Mouse (Mus musculus) bone marrow macrophage, adult 2 months (primary cell): Measurements from ENCODE around the gene Pcsk5. TPM values are rescaled to one million over a fixed set of nuclear protein-coding genes. Genes with fewer than 3 reads are reported as not detected.

ENCODE experiments used
- H3K27ac ChIP-seq: 2 replicates; pipeline ENCODE4 v1.5.1; 2012; ENCODE audit warnings: low read depth, low read length; ENCODE audit not compliant: insufficient read depth
- H3K4me1 ChIP-seq: 2 replicates; pipeline ENCODE4 v1.6.1; 2012; ENCODE audit warnings: low read length; ENCODE audit not compliant: control insufficient read depth, insufficient read depth
- H3K4me3 ChIP-seq: 2 replicates; pipeline ENCODE4 v1.5.1; 2012; ENCODE audit warnings: mild to moderate bottlenecking, low read length, moderate library complexity; ENCODE audit not compliant: insufficient read depth
- CTCF ChIP-seq: IDR thresholded peaks from 2 replicates; pipeline ENCODE4 v1.5.1; 2012; ENCODE audit warnings: low read depth, mild to moderate bottlenecking, low read length, moderate library complexity
- POLR2A ChIP-seq: IDR thresholded peaks from 2 replicates; pipeline ENCODE4 v1.6.1; 2012; ENCODE audit warnings: mild to moderate bottlenecking, low read depth, low read length, borderline replicate concordance
- polyA plus RNA-seq: library from polyadenylated mRNA; stranded (reverse); fragments of >200 nt; gene quantifications from 2 replicates; pipeline ENCODE4 v1.2.4, GENCODE M21; 2012; ENCODE audit not compliant: missing spikeins, insufficient read depth, insufficient read length

Gene Pcsk5
- polyA plus RNA-seq, 1 experiment, result not detected

DNA sequence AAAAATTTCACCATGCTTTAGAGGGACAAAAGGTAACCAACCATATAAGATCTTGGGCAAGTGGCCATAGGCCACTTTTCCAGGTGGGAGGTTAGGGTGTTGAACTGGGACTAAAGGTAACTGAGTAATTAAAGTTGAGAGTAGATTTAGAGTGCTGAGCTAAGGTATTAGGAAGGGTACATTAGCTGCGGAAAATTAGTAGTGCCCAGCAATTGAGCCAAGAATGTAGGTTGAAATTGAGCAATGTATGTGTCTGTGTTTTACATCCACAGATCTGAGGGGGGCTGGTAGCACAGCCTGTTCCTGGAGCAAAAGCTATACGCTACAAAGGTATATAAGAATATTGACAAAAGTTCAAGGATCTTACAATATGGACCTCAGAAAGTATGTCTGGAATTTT is 282.9 kb downstream of the Pcsk5 start:
- no peak for TF ChIP-seq POLR2A
- TF ChIP-seq CTCF, result no peak
- Histone ChIP-seq H3K27ac (no peak overlapping the region), H3K4me1 (no peaks in the 10 kb centered on the region), H3K4me3 (no peak overlapping the region)

DNA sequence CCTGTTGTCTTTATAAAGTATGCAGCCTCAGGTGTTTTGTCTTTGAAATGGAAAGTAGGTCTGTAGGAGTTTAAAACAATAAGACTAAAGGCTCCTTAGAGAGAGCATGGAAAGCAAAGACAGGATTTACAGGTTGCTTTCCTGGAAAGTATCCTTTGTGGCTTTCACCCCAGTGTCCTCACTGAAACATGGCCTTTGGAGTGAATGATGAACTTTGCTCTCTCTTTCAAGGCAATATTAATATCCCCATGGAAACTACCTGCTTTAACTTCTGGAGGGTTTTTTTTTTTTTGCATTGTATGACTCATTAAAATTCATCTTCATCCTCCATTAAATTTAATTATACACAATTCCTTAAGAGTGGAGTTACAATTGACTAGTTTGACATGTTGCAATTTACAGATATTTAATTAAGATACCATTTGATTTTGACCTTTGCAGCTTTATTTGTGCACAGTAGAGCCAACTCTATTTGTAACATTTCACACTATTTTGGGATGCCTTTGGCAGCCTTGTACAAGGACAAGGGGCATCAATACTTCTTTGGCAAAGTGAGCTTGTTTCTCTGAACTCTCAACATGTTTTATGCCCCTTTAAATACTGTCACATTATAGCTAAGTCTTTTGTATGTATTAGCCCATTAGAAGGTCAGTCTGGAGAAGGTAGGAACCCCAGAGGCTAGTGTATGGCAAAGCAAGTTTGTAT is 283.9 kb downstream of the Pcsk5 start:
- no peak overlapping the region for H3K4me3 ChIP-seq
- TF ChIP-seq CTCF (no peak), POLR2A (no peak)
- no peaks in the 10 kb centered on the region for H3K4me1 ChIP-seq
- no peak overlapping the region for H3K27ac ChIP-seq

DNA sequence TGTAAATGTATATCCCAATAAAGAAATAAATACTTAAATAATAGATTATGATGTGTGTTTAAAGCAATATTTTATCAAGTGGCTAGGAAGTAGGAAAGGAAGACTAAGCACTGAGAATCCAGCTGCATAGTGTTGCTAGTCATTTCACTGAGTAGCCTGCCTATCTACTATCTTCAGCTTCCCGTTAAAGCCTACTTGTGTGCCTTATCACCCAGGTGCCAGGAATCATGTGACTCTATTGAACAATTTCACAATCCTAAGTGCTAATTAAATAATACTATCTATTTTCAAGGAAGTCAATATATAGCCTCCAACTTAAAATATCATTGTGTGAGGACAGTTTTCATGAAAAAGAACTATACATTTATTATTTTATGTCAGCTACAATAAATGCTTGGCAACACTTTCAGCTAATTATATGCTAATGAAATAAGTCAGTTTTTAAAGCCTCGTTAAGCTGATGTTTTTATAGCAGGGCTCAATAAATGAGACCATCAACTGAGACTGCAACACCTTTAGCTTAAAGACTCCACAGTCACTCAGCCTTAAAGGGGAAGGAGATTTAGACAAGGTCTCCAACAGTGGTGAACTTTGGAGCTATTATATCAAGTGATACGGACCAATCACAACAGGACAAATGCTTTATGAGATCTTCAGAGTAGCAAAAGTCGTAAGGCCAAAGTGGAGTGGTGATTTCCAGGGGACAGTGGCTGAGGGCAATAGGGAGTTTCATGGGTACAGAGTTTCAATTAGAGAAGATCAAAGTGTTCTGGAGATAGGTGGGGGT is 308.5 kb downstream of the Pcsk5 start:
- TF ChIP-seq CTCF (no peak), POLR2A (no peak)

DNA sequence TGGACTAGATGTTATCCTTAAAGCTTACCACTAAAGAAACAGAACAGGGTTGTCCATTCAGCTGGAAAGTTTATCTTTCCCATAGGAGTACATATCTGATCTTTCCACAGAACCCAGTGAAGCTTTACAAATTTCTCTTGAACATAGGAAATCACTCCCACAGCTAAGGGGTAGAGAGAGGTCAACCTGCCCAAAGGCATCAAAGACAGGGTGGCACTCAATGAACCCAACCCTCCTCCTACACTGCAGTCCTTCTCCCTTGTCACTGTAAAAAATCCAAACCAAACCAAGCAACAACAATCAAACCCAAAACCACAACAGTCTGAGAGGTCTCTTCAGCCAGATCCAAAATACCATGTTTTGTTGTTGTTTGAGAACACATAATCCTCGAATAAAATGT is 311.9 kb downstream of the Pcsk5 start:
- no peak overlapping the region for H3K4me3 ChIP-seq
- TF ChIP-seq POLR2A (no peak), CTCF (no peak)
- H3K27ac ChIP-seq, result no peak overlapping the region
- no peaks in the 10 kb centered on the region for H3K4me1 ChIP-seq

More for the DNA sequence above, 308.5 kb downstream of the Pcsk5 start:
- no peak overlapping the region for H3K4me3 ChIP-seq
- H3K4me1 ChIP-seq, result no peaks in the 10 kb centered on the region
- no peak overlapping the region for H3K27ac ChIP-seq

DNA sequence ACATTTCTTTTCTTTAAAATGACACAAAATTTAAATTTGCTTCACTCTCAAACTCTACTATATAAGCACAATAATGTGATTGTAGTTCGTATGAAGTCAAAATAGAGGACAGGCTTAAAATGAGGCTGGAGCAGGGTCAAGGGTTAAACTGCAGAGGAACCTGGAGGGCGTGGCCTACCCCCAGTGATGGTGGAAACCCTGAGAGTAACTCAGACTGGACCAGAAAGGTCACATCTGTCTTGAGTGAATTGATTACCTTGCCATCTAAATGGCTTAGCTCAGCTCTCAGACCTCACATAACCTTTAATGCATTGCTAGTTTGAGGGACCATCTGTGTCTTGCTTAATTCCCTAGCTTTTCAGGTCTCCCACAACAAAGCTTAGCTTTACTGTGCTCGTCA is 323.0 kb downstream of the Pcsk5 start:
- Histone ChIP-seq H3K4me1 (no peaks in the 10 kb centered on the region), H3K27ac (no peak overlapping the region), H3K4me3 (no peak overlapping the region)
- TF ChIP-seq POLR2A, result no peak
- no peak for TF ChIP-seq CTCF

DNA sequence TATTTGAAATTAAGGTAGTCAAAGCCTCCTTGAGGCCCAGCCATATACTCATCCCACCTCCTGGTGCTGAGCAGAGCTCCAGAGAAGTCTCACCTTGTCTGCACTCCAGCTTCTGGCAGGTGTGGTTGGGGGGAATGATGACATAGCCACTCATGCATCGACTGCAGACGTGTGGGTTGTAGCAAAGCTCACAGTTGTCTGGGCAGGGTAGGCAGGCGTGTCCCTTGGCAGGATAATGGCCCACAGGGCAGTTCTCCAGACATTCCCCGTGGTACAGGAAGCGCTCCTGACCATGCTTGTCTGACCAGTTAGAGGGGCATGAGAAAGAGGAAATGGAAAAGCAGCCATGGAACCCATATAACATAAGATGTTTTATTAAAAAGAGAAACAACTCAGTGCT is 326.1 kb downstream of the Pcsk5 start:
- TF ChIP-seq POLR2A (no peak), CTCF (no peak)
- no peak overlapping the region for H3K4me3 ChIP-seq
- H3K4me1 ChIP-seq, result no peaks in the 10 kb centered on the region
- no peak overlapping the region for H3K27ac ChIP-seq

DNA sequence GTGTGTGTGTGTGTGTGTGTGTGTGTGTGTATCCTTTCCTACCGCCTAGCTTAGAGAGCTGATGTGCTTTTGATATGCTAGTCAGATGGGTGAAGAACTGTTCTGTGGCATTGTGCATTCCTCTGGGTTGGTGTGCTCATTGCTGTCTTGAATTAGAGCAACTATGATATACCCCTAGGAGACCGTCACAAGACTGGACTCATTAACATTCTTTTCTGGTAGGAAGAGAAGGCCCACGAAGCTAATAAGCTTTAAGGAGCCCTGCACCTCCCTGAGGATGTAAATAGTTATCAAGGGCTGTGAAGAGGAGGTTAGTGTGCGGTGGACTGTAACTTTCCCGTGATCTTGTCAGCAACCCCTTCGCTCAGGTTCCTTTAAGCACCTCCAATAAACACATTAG is 333.2 kb downstream of the Pcsk5 start:
- TF ChIP-seq CTCF, result no peak
- TF ChIP-seq POLR2A, result no peak
- no peaks in the 10 kb centered on the region for H3K4me1 ChIP-seq
- no peak overlapping the region for H3K4me3 ChIP-seq
- no peak overlapping the region for H3K27ac ChIP-seq

DNA sequence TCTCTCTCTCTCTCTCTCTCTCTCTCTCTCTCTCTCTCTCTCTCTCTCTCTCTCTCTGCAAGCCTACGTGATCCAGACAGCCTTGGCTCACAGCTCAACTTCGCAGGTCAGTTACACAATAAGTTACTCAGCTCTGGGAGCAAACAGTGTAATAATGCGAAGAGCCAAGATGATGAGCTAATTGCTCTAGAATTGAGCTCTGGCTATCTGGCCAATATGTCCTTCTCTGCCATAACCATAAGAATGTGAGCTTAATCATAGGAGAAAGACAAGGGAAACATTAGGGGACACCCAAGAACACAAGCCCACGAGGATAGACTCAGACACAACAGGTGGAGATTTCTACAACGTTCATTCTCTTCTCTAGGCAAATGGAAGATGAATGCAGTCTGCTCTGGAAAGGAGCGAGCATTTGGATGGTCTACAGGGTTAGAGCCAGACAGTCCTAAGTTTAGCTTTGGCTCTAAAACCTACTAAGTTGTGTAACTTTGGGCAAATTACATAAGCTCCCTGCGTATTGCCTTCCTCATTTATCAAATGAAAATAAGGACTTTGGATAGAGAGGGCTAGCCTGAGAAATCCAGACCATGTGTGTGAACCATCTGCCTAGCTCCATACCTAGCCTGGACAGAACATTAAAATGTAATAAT is 338.7 kb downstream of the Pcsk5 start:
- no peak overlapping the region for H3K4me3 ChIP-seq
- TF ChIP-seq POLR2A (no peak), CTCF (no peak)
- H3K4me1 ChIP-seq, result no peaks in the 10 kb centered on the region
- H3K27ac ChIP-seq, result no peak overlapping the region

DNA sequence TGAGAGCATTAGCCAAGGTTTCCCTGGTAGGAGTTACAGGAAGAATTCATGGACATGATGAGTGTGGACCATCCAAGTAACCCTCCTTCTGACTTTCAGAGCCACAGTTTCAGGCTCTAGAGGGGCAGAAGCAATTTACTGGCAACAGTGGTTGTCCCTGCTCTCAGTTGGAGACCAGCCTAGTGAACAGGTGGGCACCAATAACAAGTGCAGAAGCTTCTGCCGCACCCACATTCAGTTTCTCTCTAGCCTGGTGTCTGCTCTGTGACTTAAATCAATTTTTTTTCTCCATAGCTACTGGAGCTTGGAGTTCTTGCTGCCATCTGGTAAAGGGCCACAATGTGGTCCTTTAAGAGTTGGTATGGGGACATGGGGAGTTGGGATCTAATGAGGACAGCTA is 341.3 kb downstream of the Pcsk5 start:
- no peak for TF ChIP-seq CTCF
- TF ChIP-seq POLR2A, result no peak
- no peak overlapping the region for H3K4me3 ChIP-seq
- H3K4me1 ChIP-seq, result no peaks in the 10 kb centered on the region
- no peak overlapping the region for H3K27ac ChIP-seq

DNA sequence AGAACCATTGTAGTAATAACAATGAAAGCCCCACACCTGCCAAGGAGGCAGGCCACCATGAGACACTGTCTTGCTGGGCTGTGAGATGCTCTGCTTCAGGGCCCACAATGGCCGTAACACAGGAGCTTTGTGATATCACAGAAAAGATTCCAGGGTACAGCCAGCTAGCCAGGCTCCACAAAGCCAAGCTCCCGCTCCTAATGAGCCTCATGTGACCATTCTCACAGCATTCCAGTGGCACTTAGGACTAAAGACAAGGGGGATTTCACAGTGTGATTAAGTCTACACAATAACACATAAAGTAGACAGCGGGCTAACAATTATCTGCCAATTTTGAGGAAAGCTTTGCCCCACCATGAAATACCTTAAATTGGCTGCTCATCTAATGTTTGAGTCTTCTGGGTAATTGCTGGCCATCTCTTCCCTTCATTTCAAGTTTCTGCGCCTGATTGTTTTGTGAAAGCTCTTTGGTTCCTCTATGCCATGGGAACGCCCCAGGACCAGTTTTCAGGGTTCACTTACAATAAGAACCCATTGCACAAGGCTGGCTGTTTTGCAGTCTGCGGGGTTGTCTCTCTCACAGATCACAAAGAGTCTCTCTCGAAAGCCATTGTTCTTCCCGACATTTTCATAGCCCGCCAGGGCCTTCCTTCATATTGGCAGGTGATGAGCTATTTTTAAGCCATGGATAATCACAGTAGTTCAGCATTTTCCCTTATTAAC is 345.4 kb downstream of the Pcsk5 start:
- no peak overlapping the region for H3K4me3 ChIP-seq
- TF ChIP-seq POLR2A, result no peak
- no peak for TF ChIP-seq CTCF
- no peaks in the 10 kb centered on the region for H3K4me1 ChIP-seq
- no peak overlapping the region for H3K27ac ChIP-seq

DNA sequence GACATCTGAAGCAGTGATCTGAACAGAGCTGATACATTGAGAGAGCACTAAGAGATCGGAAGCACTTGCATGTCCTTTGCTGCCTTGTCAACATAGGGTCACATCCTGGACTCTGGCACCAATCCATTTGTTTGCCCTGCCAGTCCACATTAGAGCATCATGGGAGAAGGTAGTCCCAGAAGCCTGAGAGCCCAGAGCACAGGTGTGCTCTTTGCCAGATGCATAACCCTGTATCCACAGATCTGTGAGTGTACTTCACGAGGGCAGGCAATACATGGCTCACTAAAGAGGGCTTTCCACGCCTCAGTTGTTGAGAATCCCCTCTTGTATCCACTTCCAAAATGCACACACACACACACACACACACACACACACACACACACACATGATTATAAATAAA is 346.1 kb downstream of the Pcsk5 start:
- H3K27ac ChIP-seq, result no peak overlapping the region
- no peak overlapping the region for H3K4me3 ChIP-seq
- TF ChIP-seq POLR2A (no peak), CTCF (no peak)
- no peaks in the 10 kb centered on the region for H3K4me1 ChIP-seq
